Mouse (Mus musculus): Measurements from ENCODE around the gene Osbpl5.

Osbpl5 gene

GRCm38 (mm10) chr7:143756125-143757026 lies at the start of gene Osbpl5:
TSS of gene Osbpl5 (minus strand) at chr7:143756985.
- no peak for DNase-seq

- peak; percentile 37 to 39 for DNase-seq
These were observed 48.4 kb upstream of the Osbpl5 start for GRCm38 (mm10) chr7:143805199-143805624.

GRCm38 (mm10) chr7:143801195-143802065 lies 44.6 kb upstream of the Osbpl5 start:
- DNase-seq, result no peak

- no peak for DNase-seq
These were observed 44.0 kb upstream of the Osbpl5 start for GRCm38 (mm10) chr7:143800770-143801169.

GRCm38 (mm10) chr7:143798783-143799182 lies 42.0 kb upstream of the Osbpl5 start:
- peak; percentile 38 to 50 for DNase-seq

- peak; percentile 48 to 70 for DNase-seq
These were observed 36.3 kb upstream of the Osbpl5 start for GRCm38 (mm10) chr7:143793121-143793520.

GRCm38 (mm10) chr7:143792336-143792985 lies 35.7 kb upstream of the Osbpl5 start:
- no peak for DNase-seq

- DNase-seq, result peak; percentile 71 to 80
These were observed 27.4 kb upstream of the Osbpl5 start, which contains the start of gene Mrgpre for GRCm38 (mm10) chr7:143783996-143784829. TSS of gene Mrgpre (minus strand) at chr7:143784500.

GRCm38 (mm10) chr7:143783378-143783995 lies 26.7 kb upstream of the Osbpl5 start:
- peak in 1 of 2 experiments; percentile 27 for DNase-seq

GRCm38 (mm10) chr7:143777375-143777774 lies 20.6 kb upstream of the Osbpl5 start:
- DNase-seq, result no peak

GRCm38 (mm10) chr7:143776137-143776536 lies 19.4 kb upstream of the Osbpl5 start:
- no peak for DNase-seq

- DNase-seq, result no peak
These were observed 12.7 kb upstream of the Osbpl5 start for GRCm38 (mm10) chr7:143769461-143769860.

GRCm38 (mm10) chr7:143768267-143768666 lies 11.5 kb upstream of the Osbpl5 start:
- no peak for DNase-seq

- DNase-seq, result no peak
These were observed 10.1 kb upstream of the Osbpl5 start, which contains the start of gene Mrgprg for GRCm38 (mm10) chr7:143766893-143767292. TSS of gene Mrgprg (minus strand) at chr7:143766993.

- DNase-seq, result no peak
These were observed 8.2 kb upstream of the Osbpl5 start for GRCm38 (mm10) chr7:143764876-143765530.

- DNase-seq, result peak; percentile 50 to 59
These were observed 7.0 kb upstream of the Osbpl5 start for GRCm38 (mm10) chr7:143763794-143764193.

- peak; percentile 78 to 92 for DNase-seq
These were observed 2.2 kb upstream of the Osbpl5 start for GRCm38 (mm10) chr7:143758956-143759355.

- DNase-seq, result no peak
These were observed 911 bp upstream of the Osbpl5 start for GRCm38 (mm10) chr7:143757696-143758095.

- DNase-seq, result peak; percentile 67 to 73
These were observed 224 bp upstream of the Osbpl5 start for GRCm38 (mm10) chr7:143757027-143757390.

GRCm38 (mm10) chr7:143755357-143756124 lies 1.2 kb downstream of the Osbpl5 start:
- DNase-seq, result no peak
